Comparison of ENCODE assay signal across 27 mouse cellular contexts in genomic region chr2:150812816-150813215, GRCm38 (mm10).
"Had no signal": no experiment of that assay in that cellular context is flagged by ENCODE, and none has a peak within 500 bp of the region (broad histone marks: within the 10 kb centered on the region; RNA-seq: fewer than 3 reads in every experiment).

No protein-coding gene starts in this region.

- DNase-seq: cerebellum, adult 2 months; cerebellum, adult 8-10 months; cerebellum, adult 9-10 months; cerebellum, adult 9-11 months; cerebellum, postnatal 10 days; cerebellum, postnatal 14 days; cerebellum, postnatal 25 days; cerebellum, postnatal 36 days; embryo, embryonic 11 days; forebrain, postnatal 0 days; gastrocnemius, adult 2 months; gastrocnemius, postnatal 10 days; gastrocnemius, postnatal 14 days; gastrocnemius, postnatal 25 days; gastrocnemius, postnatal 36 days; heart, adult 11 months; heart, adult 18-20 months; heart, adult 2 months had no signal

- H3K4me3 ChIP-seq: embryonic facial prominence, embryonic 10.5 days; embryonic facial prominence, embryonic 12.5 days; embryonic facial prominence, embryonic 13.5 days; embryonic facial prominence, embryonic 15.5 days; erythroblast, embryonic 14.5 days; forebrain, embryonic 10.5 days; forebrain, embryonic 12.5 days; forebrain, embryonic 13.5 days; forebrain, embryonic 15.5 days; gastrocnemius, adult 2 months; heart, adult 2 months had no signal

- H3K4me1 ChIP-seq: embryonic facial prominence, embryonic 10.5 days; embryonic facial prominence, embryonic 12.5 days; embryonic facial prominence, embryonic 13.5 days; embryonic facial prominence, embryonic 15.5 days; forebrain, embryonic 10.5 days; forebrain, embryonic 12.5 days; forebrain, embryonic 13.5 days; forebrain, embryonic 15.5 days had no signal

- H3K27ac ChIP-seq: embryonic facial prominence, embryonic 10.5 days; embryonic facial prominence, embryonic 12.5 days; embryonic facial prominence, embryonic 13.5 days; embryonic facial prominence, embryonic 15.5 days; forebrain, embryonic 10.5 days; forebrain, embryonic 12.5 days; forebrain, embryonic 13.5 days; forebrain, embryonic 15.5 days; gastrocnemius, adult 2 months; heart, adult 2 months had no signal
